Mouse (Mus musculus): ENCODE results near the gene Neu3. TPM values are rescaled to one million over a fixed set of nuclear protein-coding genes. Genes with fewer than 3 reads are reported as not detected.

Gene Neu3
- polyA plus RNA-seq, 1 experiment = 2.3 TPM

DNA sequence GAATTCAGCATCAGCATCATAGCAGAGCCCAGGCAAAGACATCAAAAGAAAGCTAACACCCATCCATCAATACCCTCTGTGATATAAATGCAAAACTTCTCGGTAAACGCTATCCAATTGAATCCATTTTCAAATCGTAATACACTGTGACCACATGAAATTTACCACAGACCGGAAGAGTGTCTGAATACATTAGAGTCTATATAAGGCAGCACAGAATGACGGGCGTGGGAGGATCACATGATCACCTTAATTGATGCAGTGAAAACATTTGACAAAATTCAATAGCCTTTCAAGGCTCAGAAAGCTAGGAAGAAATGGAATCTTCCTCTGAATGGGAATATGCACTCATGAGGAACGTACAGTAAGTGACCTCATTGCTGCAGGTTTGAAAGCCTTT, 44.8 kb downstream of the Neu3 start:
- Histone ChIP-seq H3K27ac (ENCODE audit: insufficient read depth, low read length) (no peak overlapping the region), H3K4me1 (ENCODE audit: control insufficient read depth, insufficient read depth, low read length) (no peaks in the 10 kb centered on the region), H3K4me3 (ENCODE audit: insufficient read depth, low read length) (no peak overlapping the region)
- TF ChIP-seq POLR2A (IDR thresholded peaks at IDR 0.05; ENCODE audit: low read depth, low read length) (no peak), CTCF (IDR thresholded peaks at IDR 0.05; ENCODE audit: borderline replicate concordance, insufficient read depth, low read length) (no peak)

DNA sequence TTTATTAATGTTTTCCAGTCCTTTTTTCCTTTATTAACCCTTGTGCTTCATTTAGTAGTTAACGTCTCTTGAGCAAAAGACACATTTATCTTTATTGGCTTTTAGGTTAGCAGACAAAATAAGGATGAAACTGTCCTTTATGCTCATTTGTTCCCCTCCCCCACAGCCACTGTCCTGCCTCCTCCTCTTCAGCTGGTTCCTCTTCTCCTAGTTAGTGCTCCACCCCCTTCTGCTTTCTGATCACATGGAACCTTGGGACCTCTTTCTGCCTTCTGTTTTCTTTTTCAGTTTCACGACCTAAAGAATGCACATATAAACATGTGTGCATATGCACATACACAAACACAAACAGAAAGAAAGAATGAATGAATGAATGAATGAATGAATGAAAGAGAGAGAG, 46.3 kb downstream of the Neu3 start:
- no peaks in the 10 kb centered on the region for H3K4me1 ChIP-seq (ENCODE audit: control insufficient read depth, insufficient read depth, low read length)
- no peak for TF ChIP-seq CTCF (IDR thresholded peaks at IDR 0.05; ENCODE audit: borderline replicate concordance, insufficient read depth, low read length)
- no peak for TF ChIP-seq POLR2A (IDR thresholded peaks at IDR 0.05; ENCODE audit: low read depth, low read length)
- no peak overlapping the region for H3K27ac ChIP-seq (ENCODE audit: insufficient read depth, low read length)
- H3K4me3 ChIP-seq (ENCODE audit: insufficient read depth, low read length) = no peak overlapping the region

DNA sequence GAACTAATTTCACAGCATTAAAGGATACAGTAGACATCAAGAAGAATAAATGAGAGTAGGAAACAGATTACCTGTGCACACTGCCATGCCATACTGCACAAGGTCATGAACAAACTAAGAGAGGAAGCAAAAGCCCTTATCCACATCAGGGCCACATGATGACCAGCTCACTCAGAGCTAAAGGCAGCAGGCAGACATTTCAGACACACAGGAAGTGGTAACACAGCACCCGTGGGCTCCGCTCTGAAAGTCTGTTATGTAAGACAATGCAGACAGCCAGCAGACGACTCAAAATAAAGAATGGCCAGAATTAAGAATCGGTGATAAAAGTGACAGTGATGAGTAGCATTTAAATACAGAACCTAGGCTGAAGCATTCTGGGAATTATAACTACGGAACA, 46.8 kb downstream of the Neu3 start:
- H3K4me3 ChIP-seq (ENCODE audit: insufficient read depth, low read length) = no peak overlapping the region
- no peaks in the 10 kb centered on the region for H3K4me1 ChIP-seq (ENCODE audit: control insufficient read depth, insufficient read depth, low read length)
- TF ChIP-seq CTCF (IDR thresholded peaks at IDR 0.05; ENCODE audit: borderline replicate concordance, insufficient read depth, low read length) = no peak
- TF ChIP-seq POLR2A (IDR thresholded peaks at IDR 0.05; ENCODE audit: low read depth, low read length) = no peak
- no peak overlapping the region for H3K27ac ChIP-seq (ENCODE audit: insufficient read depth, low read length)

- TF ChIP-seq CTCF (IDR thresholded peaks at IDR 0.05; ENCODE audit: borderline replicate concordance, insufficient read depth, low read length) = no peak
- H3K4me1 ChIP-seq (ENCODE audit: control insufficient read depth, insufficient read depth, low read length) = no peaks in the 10 kb centered on the region
- H3K4me3 ChIP-seq (ENCODE audit: insufficient read depth, low read length) = no peak within 1 kb of the TSS
- no peak within 1 kb of the TSS for H3K27ac ChIP-seq (ENCODE audit: insufficient read depth, low read length)
Measured at GRCm38 (mm10) chr7:99763207-99763606, 65.0 kb downstream of the Neu3 start, which contains the start of gene Olfr521. TSS of gene Olfr521 (plus strand) at chr7:99763507.

Other genes starting within 250 kb of the Neu3 start
- 0.17 and 0.28 TPM in 2 replicates for gene Tpbgl, start 201.3 kb downstream of the Neu3 start, polyA plus RNA-seq (2011; ENCODE audit: insufficient read length, low read depth, missing spikeins)
- gene Slco2b1, start 117.1 kb downstream of the Neu3 start, polyA plus RNA-seq (2011; ENCODE audit: insufficient read length, low read depth, missing spikeins) = 0.23 TPM in 1 of 2 replicates, not detected in the other
- gene Olfr520, start 98.1 kb downstream of the Neu3 start, polyA plus RNA-seq (2011; ENCODE audit: insufficient read length, low read depth, missing spikeins) = not detected in 2 replicates
- not detected in 2 replicates for gene Olfr521, start 64.9 kb downstream of the Neu3 start, polyA plus RNA-seq (2011; ENCODE audit: insufficient read length, low read depth, missing spikeins)
- 0.27 and 0.81 TPM in 2 replicates for gene Xrra1, start 30.7 kb upstream of the Neu3 start, polyA plus RNA-seq (2011; ENCODE audit: insufficient read length, low read depth, missing spikeins)
- gene Spcs2, start 35.0 kb upstream of the Neu3 start, polyA plus RNA-seq (2011; ENCODE audit: insufficient read length, low read depth, missing spikeins) = 132 and 168 TPM in 2 replicates
- gene Rnf169, start 152.0 kb upstream of the Neu3 start, polyA plus RNA-seq (2011; ENCODE audit: insufficient read length, low read depth, missing spikeins) = 22.8 and 24.3 TPM in 2 replicates
- gene Chrdl2, start 177.8 kb upstream of the Neu3 start, polyA plus RNA-seq (2011; ENCODE audit: insufficient read length, low read depth, missing spikeins) = not detected in 2 replicates

Data from embryonic fibroblast, embryonic 13.5 days (primary cell).